Mouse (Mus musculus) heart, embryonic 12.5 days (tissue): Measurements from ENCODE around the gene Evc. TPM values are rescaled to one million over a fixed set of nuclear protein-coding genes. Genes with fewer than 3 reads are reported as not detected.

Source experiments
- ATAC-seq: fragments of 200-750 bp; cut with Nextera tagmentation; 2 replicates; pipeline ENCODE4 v1.8.0; 2017; ENCODE audit warnings: moderate TSS enrichment, moderate library complexity; ENCODE audit not compliant: insufficient number of reproducible peaks, low FRiP score
- H3K27ac ChIP-seq: fragments of 300-500 bp; sonication (generic); 2 replicates; pipeline ENCODE4 v1.5.1; 2016; ENCODE audit warnings: mild to moderate bottlenecking, moderate library complexity; ENCODE audit not compliant: poor library complexity, severe bottlenecking
- H3K27me3 ChIP-seq: fragments of 300-500 bp; sonication (generic); replicated peaks from 2 replicates; pipeline ENCODE4 v1.6.1; 2016; ENCODE audit warnings: mild to moderate bottlenecking, moderate library complexity
- H3K36me3 ChIP-seq: fragments of 300-500 bp; sonication (generic); 2 replicates; pipeline ENCODE4 v1.6.1; 2016; ENCODE audit warnings: mild to moderate bottlenecking, moderate library complexity
- H3K4me1 ChIP-seq: fragments of 300-500 bp; sonication (generic); replicated peaks from 2 replicates; pipeline ENCODE4 v1.6.1; 2016; ENCODE audit warnings: mild to moderate bottlenecking
- H3K4me2 ChIP-seq: fragments of 300-500 bp; sonication (generic); 2 replicates; pipeline ENCODE4 v1.6.1; 2016; ENCODE audit warnings: mild to moderate bottlenecking, moderate library complexity
- H3K4me3 ChIP-seq: fragments of 300-500 bp; sonication (generic); 2 replicates; pipeline ENCODE4 v1.5.1; 2016; ENCODE audit warnings: mild to moderate bottlenecking
- H3K9ac ChIP-seq: fragments of 300-500 bp; sonication (generic); 2 replicates; pipeline ENCODE4 v1.6.1; 2016; ENCODE audit warnings: mild to moderate bottlenecking, moderate library complexity
- H3K9me3 ChIP-seq: fragments of 300-500 bp; sonication (generic); replicated peaks from 2 replicates; pipeline ENCODE4 v1.6.1; 2016; ENCODE audit warnings: mild to moderate bottlenecking, moderate library complexity
- WGBS: fragments of 180-500 bp; shearing (Covaris S2); methylation state at CpG from one replicate; pipeline ENCODE4 v1.1.7; 2016; 5-methylcytosine and 5-hydroxymethylcytosine counted together
- polyA plus RNA-seq: library from polyadenylated mRNA; unstranded; fragments of >200 nt; fragmentation: Nextera tagmentation; extraction: Ambion mirVana; gene quantifications from 2 replicates; pipeline ENCODE4 v1.2.1, GENCODE M21; 2016

Evc gene
- polyA plus RNA-seq: 6.4 and 7.9 TPM in 2 replicates

DNA sequence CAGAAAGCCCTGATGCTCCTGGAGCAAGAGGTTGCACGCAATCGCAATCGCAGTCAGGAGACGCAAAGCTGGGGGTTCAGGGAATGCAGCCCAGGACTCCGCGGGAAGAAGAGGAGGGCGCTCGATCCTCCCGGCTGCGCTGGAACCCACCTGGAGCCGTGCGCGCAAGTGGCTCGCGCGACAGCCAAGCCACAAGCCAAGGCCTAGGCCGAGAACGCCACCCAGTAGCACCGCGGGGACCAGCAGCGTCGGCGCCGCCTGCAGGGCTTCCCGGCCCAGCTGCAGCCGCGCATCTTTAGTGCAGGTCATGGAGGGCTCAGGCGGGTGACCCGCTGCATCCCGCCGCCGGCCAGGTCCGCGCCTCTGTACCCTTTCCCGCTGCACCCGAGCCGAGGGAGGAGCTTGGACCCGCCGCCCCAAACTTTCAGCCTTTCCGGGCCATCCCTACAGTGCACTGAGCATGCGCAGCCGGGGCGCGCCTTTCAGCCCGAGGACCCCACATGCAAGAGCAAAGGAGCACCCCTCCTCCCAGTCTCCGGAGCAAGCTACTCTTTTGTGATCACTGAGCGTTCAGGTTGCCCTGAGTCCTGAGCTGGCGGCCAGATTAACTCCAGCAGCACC lies at the start of gene Evc:
Gene Evc, minus strand, starts transcription at position 410 of the 621 bp plus-strand sequence.
- peaks cover 41% of the 10 kb centered on the region for H3K4me1 ChIP-seq
- H3K27ac ChIP-seq: no peak within 1 kb of the TSS
- 0 out of 2 replicates have a peak, but pooled peaks cover 4% of the 10 kb centered on the region for H3K36me3 ChIP-seq
- ATAC-seq: peak; percentile 36
- H3K4me3 ChIP-seq: peak within 1 kb of the TSS; percentile 75
- H3K27me3 ChIP-seq: peaks cover 4% of the 10 kb centered on the region; the same call in 1 of the 2 replicates
- peak within 1 kb of the TSS; percentile 99 for H3K4me2 ChIP-seq
- WGBS: under 1% methylated on average over 47 of the region's 48 CpGs
- peak within 1 kb of the TSS; percentile 79 for H3K9ac ChIP-seq
- H3K9me3 ChIP-seq: no peaks in the 10 kb centered on the region

DNA sequence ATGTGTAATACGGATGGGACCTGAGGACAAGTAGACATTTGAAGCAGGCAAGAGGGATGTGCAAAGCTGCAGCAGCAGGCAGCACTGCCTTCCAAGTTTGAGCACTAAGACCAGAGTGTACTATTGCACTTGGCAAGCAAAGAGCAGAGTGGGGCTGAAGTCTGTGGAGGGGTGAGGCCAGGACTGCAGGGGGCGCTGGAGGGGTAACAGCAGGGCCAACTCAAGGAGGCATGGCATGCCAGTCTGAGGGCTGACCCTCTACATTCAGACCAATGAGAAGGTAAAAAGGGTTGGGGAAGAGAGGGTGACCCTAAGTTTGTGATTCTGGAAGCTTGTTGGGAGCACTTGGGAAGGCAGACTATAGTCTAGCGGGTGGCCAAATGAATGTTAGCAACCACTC lies 46.9 kb upstream of the Evc start:
- H3K4me2 ChIP-seq: no peak overlapping the region
- no peak overlapping the region for H3K4me3 ChIP-seq
- H3K27ac ChIP-seq: no peak overlapping the region
- H3K36me3 ChIP-seq: peaks cover 81% of the 10 kb centered on the region
- H3K9ac ChIP-seq: no peak overlapping the region
- no peaks in the 10 kb centered on the region for H3K9me3 ChIP-seq
- 87% methylated on average over 3 of the region's 3 CpGs for WGBS
- H3K4me1 ChIP-seq: peaks cover 11% of the 10 kb centered on the region; the same call in 1 of the 2 replicates
- no peaks in the 10 kb centered on the region for H3K27me3 ChIP-seq
- no peak for ATAC-seq

DNA sequence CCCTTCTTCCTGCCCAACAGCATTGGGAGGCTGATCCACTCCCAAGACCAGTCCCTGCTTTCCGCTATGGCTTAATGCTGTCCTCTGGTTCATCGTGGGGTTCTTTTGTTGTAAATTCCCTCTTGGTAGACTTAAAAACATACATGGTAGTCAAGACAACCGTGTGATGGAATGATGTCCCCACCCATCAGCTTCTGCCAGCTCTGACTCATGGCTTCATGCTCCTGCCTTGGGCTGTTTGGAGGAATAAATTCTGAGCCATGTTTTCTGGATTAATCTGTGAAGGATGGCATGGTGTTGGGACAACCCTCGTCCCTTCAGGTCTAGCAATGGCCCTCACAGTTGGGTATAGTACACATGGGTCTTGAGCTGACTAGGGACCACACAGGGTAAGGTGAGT lies 43.9 kb upstream of the Evc start:
- no peaks in the 10 kb centered on the region for H3K27me3 ChIP-seq
- no peak overlapping the region for H3K9ac ChIP-seq
- no peak overlapping the region for H3K27ac ChIP-seq
- H3K4me2 ChIP-seq: no peak overlapping the region
- peaks cover 7% of the 10 kb centered on the region; the same call in 1 of the 2 replicates for H3K4me1 ChIP-seq
- WGBS: 82% methylated on average over 4 of the region's 4 CpGs
- no peak overlapping the region for H3K4me3 ChIP-seq
- ATAC-seq: no peak
- no peaks in the 10 kb centered on the region for H3K9me3 ChIP-seq
- H3K36me3 ChIP-seq: peaks cover 66% of the 10 kb centered on the region

DNA sequence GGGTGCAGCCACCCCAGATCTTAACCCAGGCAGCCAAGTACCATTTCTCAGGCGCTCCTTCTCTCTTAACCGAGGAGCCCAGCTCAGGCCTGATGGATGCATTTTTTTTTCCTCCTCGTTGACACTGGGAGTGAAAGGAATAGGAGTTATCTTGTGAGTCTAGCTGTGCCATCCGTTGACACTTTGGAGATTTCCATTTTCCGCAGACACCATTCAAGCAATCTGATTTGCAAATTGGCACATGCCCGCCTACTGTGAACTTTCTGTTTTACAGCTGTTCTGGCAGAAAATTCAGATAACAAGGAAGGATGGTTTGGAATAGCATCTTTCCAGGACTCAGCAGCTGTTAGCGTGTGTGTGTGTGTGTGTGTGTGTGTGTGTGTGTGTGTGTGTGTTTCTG lies 40.7 kb upstream of the Evc start:
- no peak overlapping the region for H3K4me2 ChIP-seq
- no peak overlapping the region for H3K27ac ChIP-seq
- 70% methylated on average over 7 of the region's 7 CpGs for WGBS
- H3K36me3 ChIP-seq: peaks cover 66% of the 10 kb centered on the region
- H3K4me3 ChIP-seq: no peak overlapping the region
- H3K4me1 ChIP-seq: no peaks in the 10 kb centered on the region
- H3K9me3 ChIP-seq: no peaks in the 10 kb centered on the region
- ATAC-seq: no peak
- H3K27me3 ChIP-seq: no peaks in the 10 kb centered on the region
- H3K9ac ChIP-seq: no peak overlapping the region

DNA sequence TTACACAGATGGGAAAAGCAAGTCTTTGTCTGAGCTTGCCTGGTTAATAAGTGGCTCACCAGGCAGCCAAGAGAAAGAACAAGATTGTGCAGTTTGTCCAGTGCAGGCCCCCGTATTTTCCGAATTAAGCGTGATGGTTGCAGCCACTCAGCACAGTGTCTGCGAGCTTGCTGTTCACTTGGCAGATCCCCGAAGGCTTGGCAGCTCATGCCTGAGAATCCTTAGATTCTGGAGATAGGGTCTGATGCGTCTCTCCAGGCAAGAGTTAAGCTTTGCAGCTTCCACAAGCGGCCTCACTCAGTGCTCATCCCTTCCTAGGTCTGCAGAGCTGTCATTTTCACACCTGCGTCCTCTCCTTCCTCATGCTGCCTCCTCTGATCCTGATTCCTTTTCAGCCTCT lies 32.1 kb upstream of the Evc start:
- 81% methylated on average over 8 of the region's 8 CpGs for WGBS

DNA sequence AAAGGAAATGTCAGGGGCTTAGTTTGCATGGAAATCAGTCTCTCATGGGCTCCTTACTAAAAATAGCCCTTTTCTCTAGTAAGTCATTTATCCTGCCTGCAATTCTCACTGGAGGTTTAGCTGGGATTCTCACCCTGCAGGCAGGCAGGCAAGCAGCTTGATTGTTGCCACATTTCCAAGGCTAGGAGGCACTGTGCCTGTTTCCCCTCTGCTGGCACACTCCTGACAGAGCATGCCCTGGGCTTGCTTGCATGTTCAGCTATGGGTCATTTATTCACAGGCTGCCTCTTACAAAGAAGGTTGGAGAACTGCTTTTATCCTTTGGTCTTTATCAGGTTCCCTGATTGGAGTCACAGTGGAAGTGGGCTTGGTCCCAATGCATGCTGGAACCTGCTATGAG lies 29.1 kb upstream of the Evc start:
- Histone ChIP-seq H3K9me3 (no peaks in the 10 kb centered on the region), H3K9ac (0 out of 2 replicates have a peak overlapping the region, but pooled peaks have one; percentile 13), H3K4me3 (no peak overlapping the region), H3K4me1 (peaks cover 33% of the 10 kb centered on the region), H3K4me2 (no peak overlapping the region), H3K36me3 (peaks cover 17% of the 10 kb centered on the region), H3K27ac (peak overlapping the region; percentile 71), H3K27me3 (no peaks in the 10 kb centered on the region)
- ATAC-seq: no peak

More for the DNA sequence above, 32.1 kb upstream of the Evc start:
- no peak overlapping the region for H3K9ac ChIP-seq
- no peak overlapping the region for H3K4me3 ChIP-seq
- no peak for ATAC-seq
- H3K4me2 ChIP-seq: no peak overlapping the region
- H3K4me1 ChIP-seq: peaks cover 19% of the 10 kb centered on the region
- H3K9me3 ChIP-seq: no peaks in the 10 kb centered on the region
- no peak overlapping the region for H3K27ac ChIP-seq
- H3K27me3 ChIP-seq: no peaks in the 10 kb centered on the region
- H3K36me3 ChIP-seq: peaks cover 39% of the 10 kb centered on the region

DNA sequence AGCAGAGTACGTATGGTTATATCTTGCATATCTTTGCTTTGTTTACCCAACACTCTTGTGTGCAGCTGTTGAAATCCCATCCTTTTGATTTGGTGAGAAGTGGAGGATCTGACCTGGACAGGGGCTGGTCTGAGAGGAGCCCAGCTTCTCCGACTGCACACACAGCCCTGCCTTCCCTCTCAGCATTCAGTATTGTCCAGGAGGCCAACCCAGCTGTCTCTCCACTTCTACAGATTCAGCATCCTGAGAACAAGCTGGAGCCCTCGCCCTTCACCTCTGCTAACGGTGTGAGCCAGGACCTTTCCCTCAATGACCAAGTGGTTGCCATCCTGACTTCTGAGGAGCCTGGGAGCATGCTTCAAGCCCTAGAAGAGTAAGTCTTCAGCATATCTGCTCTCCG lies 26.6 kb upstream of the Evc start:
- no peak overlapping the region for H3K9ac ChIP-seq
- no peak overlapping the region for H3K4me2 ChIP-seq
- no peak overlapping the region for H3K4me3 ChIP-seq
- H3K27ac ChIP-seq: no peak overlapping the region
- H3K9me3 ChIP-seq: no peaks in the 10 kb centered on the region
- no peak for ATAC-seq
- peaks cover 8% of the 10 kb centered on the region for H3K36me3 ChIP-seq
- H3K27me3 ChIP-seq: no peaks in the 10 kb centered on the region
- H3K4me1 ChIP-seq: peaks cover 37% of the 10 kb centered on the region
- WGBS: 73% methylated on average over 5 of the region's 5 CpGs

DNA sequence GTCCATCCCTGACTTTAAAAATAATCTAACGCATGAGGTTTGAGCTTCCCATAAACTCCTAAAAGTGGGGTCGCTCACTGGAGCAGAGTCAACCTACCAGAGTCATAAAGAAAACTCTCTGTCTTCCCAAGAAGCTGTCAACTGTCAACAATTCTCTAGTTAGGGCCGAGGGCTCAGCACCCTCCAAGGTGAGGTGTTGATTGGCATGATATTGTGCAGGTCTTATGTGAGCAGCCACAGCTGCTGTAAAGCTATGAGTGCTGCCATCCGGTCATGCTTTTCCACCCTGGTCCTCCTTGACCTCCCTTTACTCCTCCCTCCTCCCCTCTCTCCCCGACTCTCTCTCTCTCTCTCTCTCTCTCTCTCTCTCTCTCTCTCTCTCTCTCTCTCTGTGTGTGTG lies 25.9 kb upstream of the Evc start:
- peaks cover 8% of the 10 kb centered on the region for H3K36me3 ChIP-seq
- no peaks in the 10 kb centered on the region for H3K27me3 ChIP-seq
- H3K9me3 ChIP-seq: no peaks in the 10 kb centered on the region
- H3K4me2 ChIP-seq: no peak overlapping the region
- no peak overlapping the region for H3K27ac ChIP-seq
- H3K9ac ChIP-seq: no peak overlapping the region
- 25% methylated on average over 5 of the region's 5 CpGs for WGBS
- peaks cover 37% of the 10 kb centered on the region for H3K4me1 ChIP-seq
- no peak overlapping the region for H3K4me3 ChIP-seq
- peak; percentile 69; the same call in 1 of the 2 replicates for ATAC-seq

DNA sequence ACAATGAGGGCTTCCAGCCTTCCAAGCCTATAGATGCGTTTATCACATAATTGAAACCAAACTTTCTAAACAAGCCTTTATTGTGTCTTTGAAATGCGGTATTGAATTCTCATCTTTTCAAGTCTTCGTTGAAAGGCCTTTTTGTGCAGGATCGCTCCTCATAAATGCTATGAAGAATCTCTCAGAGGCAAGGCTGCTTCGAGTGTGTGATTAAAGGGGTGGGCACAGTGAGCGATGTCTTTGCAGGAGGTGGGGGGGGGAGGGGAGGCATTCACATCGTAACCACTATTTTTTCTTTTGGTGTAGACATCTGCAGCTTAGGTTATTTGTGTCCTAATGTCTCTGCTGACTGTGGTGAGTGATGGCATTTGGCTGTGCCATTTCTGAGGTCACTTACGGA lies 19.3 kb upstream of the Evc start:
- Histone ChIP-seq H3K4me1 (peaks cover 4% of the 10 kb centered on the region; the same call in 1 of the 2 replicates), H3K9me3 (no peaks in the 10 kb centered on the region; the same call in 1 of the 2 replicates), H3K36me3 (peaks cover 25% of the 10 kb centered on the region), H3K9ac (no peak overlapping the region), H3K27me3 (no peaks in the 10 kb centered on the region), H3K4me2 (no peak overlapping the region), H3K4me3 (no peak overlapping the region), H3K27ac (no peak overlapping the region)
- no peak for ATAC-seq
- 74% methylated on average over 8 of the region's 8 CpGs for WGBS

DNA sequence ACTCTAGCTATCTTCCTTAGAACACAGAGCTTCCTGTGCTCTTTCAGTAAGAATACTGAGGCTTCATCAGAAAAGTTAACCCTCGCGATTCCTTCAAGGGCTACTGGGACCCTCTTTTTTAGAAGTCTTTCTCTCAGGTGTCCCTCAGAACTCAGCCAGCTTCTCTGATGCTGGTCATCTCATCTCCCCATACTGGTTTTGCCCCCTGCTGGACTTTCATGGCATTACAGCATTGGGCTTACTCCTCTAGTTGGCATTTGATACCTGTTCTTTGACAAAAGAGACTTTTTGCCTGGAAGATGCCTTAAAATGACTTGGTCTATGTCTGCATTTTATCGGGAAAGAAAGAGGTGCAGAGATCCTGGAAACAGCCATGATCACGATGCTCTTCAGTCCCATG lies 17.7 kb upstream of the Evc start:
- Histone ChIP-seq H3K9me3 (no peaks in the 10 kb centered on the region; the same call in 1 of the 2 replicates), H3K4me2 (no peak overlapping the region), H3K27ac (no peak overlapping the region), H3K4me3 (no peak overlapping the region), H3K9ac (no peak overlapping the region), H3K4me1 (peaks cover 4% of the 10 kb centered on the region; the same call in 1 of the 2 replicates), H3K36me3 (peaks cover 31% of the 10 kb centered on the region), H3K27me3 (no peaks in the 10 kb centered on the region)
- WGBS: 76% methylated on average over 4 of the region's 4 CpGs
- no peak for ATAC-seq

DNA sequence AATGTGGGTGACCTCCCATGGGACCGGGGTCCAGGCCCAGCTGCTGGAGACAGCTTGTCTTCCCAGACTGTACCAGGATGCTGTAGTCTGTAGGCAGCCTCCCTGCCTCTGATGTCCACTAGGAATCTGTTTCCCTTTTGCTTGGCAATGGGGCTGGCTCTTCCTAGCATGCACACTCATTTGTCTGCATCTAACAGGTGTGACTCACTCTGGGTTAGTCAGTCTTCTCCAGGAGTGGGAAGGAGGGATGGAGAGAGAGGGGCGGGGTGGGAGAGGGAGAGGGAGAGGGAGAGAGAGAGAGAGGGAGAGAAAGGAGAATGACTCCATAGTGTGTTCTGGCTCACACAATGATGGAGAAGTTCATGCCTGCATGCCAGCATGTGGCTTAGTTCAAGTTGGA lies 15.1 kb upstream of the Evc start:
- Histone ChIP-seq H3K4me3 (no peak overlapping the region), H3K36me3 (peaks cover 44% of the 10 kb centered on the region), H3K9me3 (no peaks in the 10 kb centered on the region; the same call in 1 of the 2 replicates), H3K4me1 (no peaks in the 10 kb centered on the region), H3K27me3 (no peaks in the 10 kb centered on the region), H3K4me2 (no peak overlapping the region), H3K9ac (no peak overlapping the region), H3K27ac (no peak overlapping the region)
- WGBS: 94% methylated on average over 2 of the region's 2 CpGs
- no peak for ATAC-seq

DNA sequence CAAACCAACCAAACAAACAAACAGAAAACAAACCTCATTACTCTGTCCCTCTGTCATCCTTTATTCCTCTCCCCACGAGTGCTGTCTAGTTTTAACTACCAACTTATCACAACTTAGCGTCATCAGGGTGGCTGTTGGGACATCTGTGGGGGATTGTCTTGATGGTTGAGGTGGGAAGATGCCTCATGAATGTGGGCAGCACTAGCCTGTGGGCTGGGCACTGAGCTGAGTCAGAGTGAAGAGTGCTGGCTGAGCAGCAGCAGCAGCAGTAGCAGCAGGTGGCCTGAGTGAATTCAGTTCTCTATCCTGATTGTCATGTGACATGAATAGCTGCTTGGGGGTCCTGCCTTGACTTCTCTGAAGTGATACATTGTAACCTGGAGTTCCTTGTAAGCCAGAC lies 7.3 kb upstream of the Evc start:
- no peak overlapping the region for H3K27ac ChIP-seq
- H3K27me3 ChIP-seq: no peaks in the 10 kb centered on the region
- no peak overlapping the region for H3K4me2 ChIP-seq
- WGBS: 73% methylated on average over 2 of the region's 2 CpGs
- H3K4me1 ChIP-seq: peaks cover 11% of the 10 kb centered on the region
- no peak overlapping the region for H3K9ac ChIP-seq
- H3K9me3 ChIP-seq: no peaks in the 10 kb centered on the region
- H3K4me3 ChIP-seq: no peak overlapping the region
- peaks cover 23% of the 10 kb centered on the region for H3K36me3 ChIP-seq
- no peak for ATAC-seq
